Mouse (Mus musculus): Measurements from ENCODE around the gene Tenm3. TPM values are rescaled to one million over a fixed set of nuclear protein-coding genes. Genes with fewer than 3 reads are reported as not detected.

The Tenm3 gene
- total RNA-seq, 4 experiments from 2014 or later: 71.0 to 86.4 (median 79.6) TPM

DNA sequence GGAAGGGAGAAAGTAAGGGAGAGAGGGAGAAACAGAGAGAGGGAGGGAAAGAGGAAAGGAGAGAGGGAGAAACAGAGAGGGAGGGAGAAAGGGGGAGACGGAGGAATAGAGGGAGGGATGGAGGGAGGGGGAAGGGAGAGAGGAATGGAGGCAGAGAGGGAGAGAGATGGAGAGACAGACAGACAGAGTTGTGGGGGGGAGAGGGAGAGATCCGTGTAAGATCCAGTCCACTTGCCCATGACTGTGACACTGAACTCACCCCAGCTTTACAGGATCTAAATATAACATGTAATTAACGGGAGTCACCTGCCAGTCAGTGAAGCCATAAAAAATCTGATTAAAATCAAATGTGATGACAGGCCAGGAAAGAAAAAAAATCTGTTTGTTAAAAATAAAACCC is 172.9 kb downstream of the Tenm3 start:
- DNase-seq (ENCODE audit: low spot score in 2 of 2): no peak

DNA sequence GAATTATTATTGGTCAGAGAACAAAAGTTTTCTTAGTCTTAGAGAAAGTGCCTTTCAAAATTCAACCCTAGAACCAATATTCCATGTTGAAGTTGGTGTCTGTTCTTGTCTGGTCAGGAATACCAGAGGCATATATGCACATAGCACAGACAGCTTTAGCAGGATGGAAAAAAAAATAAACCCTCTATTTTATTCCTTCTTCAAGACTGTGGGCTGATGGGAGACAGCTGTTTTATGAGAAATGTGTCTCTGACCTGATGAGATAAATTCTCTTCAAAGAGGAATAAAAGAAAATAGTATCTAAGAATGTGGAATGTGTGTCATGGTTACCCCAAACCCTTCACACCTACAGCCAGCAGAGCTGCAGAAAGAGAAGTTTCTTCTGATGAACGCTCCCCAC is 173.4 kb downstream of the Tenm3 start:
- DNase-seq (ENCODE audit: low spot score in 2 of 2): no peak

GRCm38 (mm10) chr8:48665193-48665592 is 178.6 kb downstream of the Tenm3 start:
- DNase-seq (ENCODE audit: low spot score in 2 of 2): no peak

- DNase-seq (ENCODE audit: low spot score in 2 of 2): no peak
Observed at GRCm38 (mm10) chr8:48659226-48659625, 184.5 kb downstream of the Tenm3 start.

GRCm38 (mm10) chr8:48655381-48656043 is 188.2 kb downstream of the Tenm3 start:
- no peak for DNase-seq (ENCODE audit: low spot score in 2 of 2)

DNA sequence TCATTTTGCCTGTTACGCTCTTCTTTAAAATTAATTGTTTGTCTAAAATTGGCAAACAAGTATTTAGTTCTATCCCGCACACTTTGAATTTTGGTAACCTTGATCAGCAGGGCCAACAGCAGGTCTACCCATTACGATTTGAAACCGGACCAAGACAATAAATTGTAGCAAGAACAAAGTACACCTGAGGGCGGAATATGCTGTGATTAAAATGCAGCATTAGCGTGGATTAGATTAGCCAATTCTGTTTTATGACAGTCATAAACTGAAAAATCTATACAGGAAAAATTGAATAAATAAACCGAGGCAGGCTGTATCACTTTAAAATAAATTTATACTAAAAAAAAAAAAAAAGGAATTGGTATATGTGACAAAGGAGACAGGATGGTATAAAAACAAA is 193.9 kb downstream of the Tenm3 start:
- no peak for DNase-seq (ENCODE audit: low spot score in 2 of 2)

GRCm38 (mm10) chr8:48649415-48649814 is 194.3 kb downstream of the Tenm3 start:
- no peak for DNase-seq (ENCODE audit: low spot score in 2 of 2)

GRCm38 (mm10) chr8:48646110-48646509 is 197.6 kb downstream of the Tenm3 start:
- DNase-seq (ENCODE audit: low spot score in 2 of 2): no peak

DNA sequence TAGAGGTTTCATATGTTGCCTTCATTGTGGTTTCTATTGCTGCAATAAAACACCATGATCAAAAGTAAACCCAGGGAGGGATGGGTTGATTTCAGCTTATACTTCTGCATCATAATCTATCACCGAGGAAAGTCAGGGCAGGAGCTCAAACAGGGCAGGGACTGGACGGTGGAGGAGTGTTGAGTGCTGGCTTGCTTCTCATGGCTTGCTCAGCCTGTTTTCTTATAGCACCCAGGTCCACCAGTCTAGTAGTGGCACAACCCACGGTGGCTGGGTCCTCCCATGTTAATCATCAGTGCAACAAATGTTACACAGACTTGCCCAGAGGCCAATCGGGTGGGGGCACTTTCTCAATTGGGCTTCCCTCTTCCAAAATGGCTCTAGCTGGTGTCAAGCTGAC is 205.6 kb downstream of the Tenm3 start:
- no peak for DNase-seq (ENCODE audit: low spot score in 2 of 2)

GRCm38 (mm10) chr8:48636979-48637378 is 206.8 kb downstream of the Tenm3 start:
- DNase-seq (ENCODE audit: low spot score in 2 of 2): no peak

- DNase-seq (ENCODE audit: low spot score in 2 of 2): no peak
Observed at GRCm38 (mm10) chr8:48635815-48636214, 207.9 kb downstream of the Tenm3 start.

GRCm38 (mm10) chr8:48633426-48633825 is 210.3 kb downstream of the Tenm3 start:
- DNase-seq (ENCODE audit: low spot score in 2 of 2): no peak

DNA sequence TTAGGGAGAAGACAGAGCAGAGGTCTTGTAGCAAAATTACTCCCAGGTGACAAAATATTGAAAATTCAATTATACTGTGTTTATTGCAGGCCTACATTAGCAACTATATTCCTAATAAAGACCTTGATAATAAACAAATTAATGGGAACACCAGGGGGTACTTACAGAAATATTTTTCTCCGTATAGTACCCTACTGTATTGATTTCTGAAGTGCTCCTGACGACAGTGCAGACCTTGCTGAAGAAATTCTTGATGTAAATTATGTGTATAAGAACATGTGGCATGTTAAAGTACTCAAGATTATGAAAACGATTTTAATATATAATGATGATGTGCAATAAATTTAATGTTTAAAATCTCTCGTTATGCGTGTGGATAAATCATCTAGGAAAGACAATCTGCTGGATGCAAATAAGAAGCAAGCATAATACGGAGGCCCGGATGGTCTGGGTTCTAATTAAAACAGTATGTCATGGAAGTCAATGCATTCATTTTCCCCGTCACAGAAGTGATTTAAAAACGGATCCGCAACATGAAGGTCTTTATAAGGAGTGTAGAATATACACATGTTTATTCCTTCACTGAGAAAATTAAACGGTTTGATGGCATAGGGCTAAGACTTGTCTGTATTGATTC is 221.1 kb downstream of the Tenm3 start:
- DNase-seq (ENCODE audit: low spot score in 2 of 2): no peak

DNA sequence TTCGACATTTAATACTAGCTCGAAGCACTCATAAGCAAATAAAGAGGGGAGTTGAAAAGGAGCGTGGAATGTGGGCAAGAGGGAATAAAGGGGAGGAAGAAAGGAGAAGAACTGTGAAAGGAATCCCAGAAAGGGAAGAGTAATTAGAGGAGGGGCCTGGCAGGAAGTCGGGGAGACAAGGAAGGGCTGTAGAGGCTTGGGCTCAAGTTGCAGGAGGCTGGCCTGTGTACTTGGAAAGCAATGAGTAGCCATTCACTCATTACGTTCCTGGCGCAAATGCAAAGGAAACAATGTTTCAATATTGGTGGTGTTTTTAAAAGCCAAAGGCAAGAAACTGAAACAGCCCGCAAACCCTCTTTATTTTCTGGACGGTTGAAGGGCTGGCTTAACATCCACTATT is 228.7 kb downstream of the Tenm3 start:
- DNase-seq (ENCODE audit: low spot score in 2 of 2): no peak

GRCm38 (mm10) chr8:48611934-48612512 is 231.7 kb downstream of the Tenm3 start:
- DNase-seq (ENCODE audit: low spot score in 2 of 2): no peak

DNA sequence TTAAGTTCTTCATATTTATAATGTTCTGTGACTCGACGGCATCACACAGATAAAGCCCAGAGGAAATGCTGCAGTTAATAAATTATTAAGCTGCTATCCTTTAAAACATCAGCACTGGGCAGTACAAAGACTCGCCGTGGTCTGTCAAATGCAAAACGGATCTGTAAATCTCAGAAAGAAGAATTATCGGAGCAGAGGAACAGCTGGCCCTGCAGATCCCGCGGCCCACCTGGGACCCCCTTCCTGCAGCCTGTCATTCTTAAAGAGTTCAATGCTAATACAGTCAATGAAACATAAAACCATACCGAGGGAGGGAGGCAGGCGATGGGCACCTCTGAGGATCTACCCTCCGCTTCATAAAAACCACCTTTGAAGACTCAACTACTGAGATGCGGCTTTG is 232.6 kb downstream of the Tenm3 start:
- no peak for DNase-seq (ENCODE audit: low spot score in 2 of 2)

- no peak for DNase-seq (ENCODE audit: low spot score in 2 of 2)
Observed at GRCm38 (mm10) chr8:48610316-48610715, 233.4 kb downstream of the Tenm3 start.

GRCm38 (mm10) chr8:48609684-48610083 is 234.1 kb downstream of the Tenm3 start:
- no peak for DNase-seq (ENCODE audit: low spot score in 2 of 2)

- no peak for DNase-seq (ENCODE audit: low spot score in 2 of 2)
Observed at GRCm38 (mm10) chr8:48604190-48604897, 239.4 kb downstream of the Tenm3 start.

GRCm38 (mm10) chr8:48603165-48603840 is 240.4 kb downstream of the Tenm3 start:
- no peak for DNase-seq (ENCODE audit: low spot score in 2 of 2)

DNA sequence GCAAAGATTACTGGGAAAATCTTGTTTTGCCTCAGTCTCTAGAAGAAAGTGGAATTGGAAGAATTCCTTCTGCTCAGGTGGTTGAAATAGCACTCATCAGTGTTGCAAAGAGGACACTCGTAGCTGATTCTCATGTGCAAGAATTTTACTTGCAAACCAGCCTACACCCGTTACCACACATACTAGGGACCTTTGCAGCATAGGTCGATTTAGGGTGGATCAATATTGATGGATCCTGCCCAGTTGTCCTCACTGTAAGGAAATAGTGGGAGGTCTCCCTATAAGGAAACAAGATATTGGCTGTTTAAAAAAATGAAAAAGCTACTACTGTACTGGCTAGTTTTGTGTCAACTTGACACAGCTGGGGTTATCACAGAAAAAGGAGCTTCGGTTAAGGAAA is 242.1 kb downstream of the Tenm3 start:
- no peak for DNase-seq (ENCODE audit: low spot score in 2 of 2)

DNA sequence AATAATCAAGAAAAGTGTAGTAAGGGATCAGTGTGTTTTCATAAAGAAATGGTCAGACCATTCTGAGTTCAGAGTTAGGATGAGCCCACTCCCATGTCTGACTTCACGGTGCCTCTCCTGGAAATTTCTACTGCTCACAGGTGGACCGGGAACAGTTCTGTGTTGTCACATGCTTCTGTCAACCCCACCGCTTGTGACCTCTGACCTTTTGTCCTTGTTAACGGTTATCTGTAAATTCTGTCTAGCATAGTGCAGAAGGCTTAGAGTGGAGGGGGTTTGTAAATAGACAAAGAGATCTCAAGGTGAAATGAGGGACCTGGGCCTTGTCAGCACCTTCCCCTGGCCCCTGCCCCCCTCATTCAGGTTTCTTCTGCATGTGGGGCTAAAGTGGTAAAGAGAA is 244.7 kb downstream of the Tenm3 start:
- no peak for DNase-seq (ENCODE audit: low spot score in 2 of 2)

Data from left cerebral cortex, adult 8-10 months (tissue).